Mouse (Mus musculus) kidney, embryonic 16.5 days (tissue): Measurements from ENCODE around the gene Zfp867. TPM values are rescaled to one million over a fixed set of nuclear protein-coding genes. Genes with fewer than 3 reads are reported as not detected.

Source experiments
- ATAC-seq: fragments of 200-750 bp; cut with Nextera tagmentation; 2 replicates; pipeline ENCODE4 v1.8.0; 2017; ENCODE audit warnings: moderate TSS enrichment; ENCODE audit not compliant: low FRiP score, low TSS enrichment
- H3K27ac ChIP-seq: fragments of 300-500 bp; sonication (generic); 2 replicates; pipeline ENCODE4 v1.5.1; 2014; ENCODE audit warnings: low read length
- H3K27me3 ChIP-seq: fragments of 300-500 bp; sonication (generic); 2 replicates; pipeline ENCODE4 v1.6.1; 2014; ENCODE audit warnings: low read length, control low read depth, mixed read lengths; ENCODE audit not compliant: insufficient read depth
- H3K36me3 ChIP-seq: fragments of 300-500 bp; sonication (generic); 2 replicates; pipeline ENCODE4 v1.6.1; 2014; ENCODE audit warnings: low read length, control low read depth, mixed read lengths; ENCODE audit not compliant: insufficient read depth
- H3K4me1 ChIP-seq: fragments of 300-500 bp; sonication (generic); 2 replicates; pipeline ENCODE4 v1.6.1; 2014; ENCODE audit warnings: low read length, control low read depth, mixed read lengths; ENCODE audit not compliant: insufficient read depth
- H3K4me2 ChIP-seq: fragments of 300-500 bp; sonication (generic); replicated peaks from 2 replicates; pipeline ENCODE4 v1.6.1; 2014; ENCODE audit warnings: low read depth, low read length
- H3K4me3 ChIP-seq: fragments of 300-500 bp; sonication (generic); 2 replicates; pipeline ENCODE4 v1.5.1; 2014; ENCODE audit warnings: mild to moderate bottlenecking, low read length
- H3K9ac ChIP-seq: fragments of 300-500 bp; sonication (generic); replicated peaks from 2 replicates; pipeline ENCODE4 v1.6.1; 2014; ENCODE audit warnings: low read length
- H3K9me3 ChIP-seq: fragments of 300-500 bp; sonication (generic); 2 replicates; pipeline ENCODE4 v1.6.1; 2016; ENCODE audit warnings: low read length, control low read depth
- WGBS: fragments of 180-500 bp; shearing (Covaris S2); extraction: QIAGEN DNeasy Blood & Tissue Kit; methylation state at CpG from one replicate; pipeline ENCODE4 v1.1.7; 2014; 5-methylcytosine and 5-hydroxymethylcytosine counted together
- polyA plus RNA-seq: library from polyadenylated mRNA; unstranded; fragments of >200 nt; fragmentation: Nextera tagmentation; extraction: Ambion mirVana; gene quantifications from 2 replicates; pipeline ENCODE4 v1.2.1, GENCODE M21; 2015

Zfp867 gene
- polyA plus RNA-seq, 1 experiment from 2014 or later, result 9.3 TPM

DNA sequence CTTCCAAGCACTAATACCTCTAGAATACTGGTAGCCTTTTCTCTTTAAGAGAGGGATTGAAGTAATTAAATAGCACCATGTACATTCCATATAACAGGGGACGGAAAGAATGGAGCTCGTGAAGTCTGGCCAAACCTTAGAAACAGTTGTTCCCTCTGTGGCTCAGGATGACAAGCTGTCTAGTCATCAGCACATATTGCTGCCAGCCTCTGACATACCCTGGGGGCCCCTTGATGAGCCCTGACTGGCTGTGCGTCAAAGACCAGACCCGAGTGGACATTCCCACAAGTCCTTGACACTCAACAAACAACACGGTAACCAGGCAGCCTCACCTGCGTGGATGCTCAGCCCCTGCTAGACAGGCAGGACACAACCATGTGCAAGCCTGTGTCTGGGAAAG is 60.2 kb downstream of the Zfp867 start:
- WGBS, result 86% methylated on average over 6 of the region's 6 CpGs
- peaks cover 12% of the 10 kb centered on the region for H3K4me1 ChIP-seq
- H3K4me2 ChIP-seq, result no peak overlapping the region
- H3K9me3 ChIP-seq, result no peaks in the 10 kb centered on the region
- H3K27ac ChIP-seq, result no peak overlapping the region
- ATAC-seq, result no peak
- H3K27me3 ChIP-seq, result no peaks in the 10 kb centered on the region
- no peak overlapping the region for H3K4me3 ChIP-seq
- H3K36me3 ChIP-seq, result peaks cover 13% of the 10 kb centered on the region; the same call in 1 of the 2 replicates
- H3K9ac ChIP-seq, result no peak overlapping the region

Other genes starting within 250 kb of the Zfp867 start
- gene Arf1, start 244.2 kb downstream of the Zfp867 start, polyA plus RNA-seq, result 760 and 797 TPM in 2 replicates
- gene Wnt3a, start 181.7 kb downstream of the Zfp867 start, polyA plus RNA-seq, result not detected in 2 replicates
- 1.6 and 1.8 TPM in 2 replicates for gene Wnt9a, start 165.5 kb downstream of the Zfp867 start, polyA plus RNA-seq
- not detected in 2 replicates for gene Prss38, start 96.8 kb downstream of the Zfp867 start, polyA plus RNA-seq
- 13.0 and 13.6 TPM in 2 replicates for gene Jmjd4, start 22.4 kb downstream of the Zfp867 start, polyA plus RNA-seq
- 119 and 124 TPM in 2 replicates for gene Snap47, start 21.3 kb downstream of the Zfp867 start, polyA plus RNA-seq
- 29.1 and 31.4 TPM in 2 replicates for gene Zkscan17, start 54.3 kb upstream of the Zfp867 start, polyA plus RNA-seq
- gene Nlrp3, start 69.1 kb upstream of the Zfp867 start, polyA plus RNA-seq, result 0.04 and 0.07 TPM in 2 replicates
- gene Olfr222, start 103.8 kb upstream of the Zfp867 start, polyA plus RNA-seq, result not detected in 2 replicates
- gene Olfr223, start 120.8 kb upstream of the Zfp867 start, polyA plus RNA-seq, result not detected in 2 replicates
- 42.7 and 43.8 TPM in 2 replicates for gene Mprip, start 188.8 kb upstream of the Zfp867 start, polyA plus RNA-seq